In the genomic region with DNA sequence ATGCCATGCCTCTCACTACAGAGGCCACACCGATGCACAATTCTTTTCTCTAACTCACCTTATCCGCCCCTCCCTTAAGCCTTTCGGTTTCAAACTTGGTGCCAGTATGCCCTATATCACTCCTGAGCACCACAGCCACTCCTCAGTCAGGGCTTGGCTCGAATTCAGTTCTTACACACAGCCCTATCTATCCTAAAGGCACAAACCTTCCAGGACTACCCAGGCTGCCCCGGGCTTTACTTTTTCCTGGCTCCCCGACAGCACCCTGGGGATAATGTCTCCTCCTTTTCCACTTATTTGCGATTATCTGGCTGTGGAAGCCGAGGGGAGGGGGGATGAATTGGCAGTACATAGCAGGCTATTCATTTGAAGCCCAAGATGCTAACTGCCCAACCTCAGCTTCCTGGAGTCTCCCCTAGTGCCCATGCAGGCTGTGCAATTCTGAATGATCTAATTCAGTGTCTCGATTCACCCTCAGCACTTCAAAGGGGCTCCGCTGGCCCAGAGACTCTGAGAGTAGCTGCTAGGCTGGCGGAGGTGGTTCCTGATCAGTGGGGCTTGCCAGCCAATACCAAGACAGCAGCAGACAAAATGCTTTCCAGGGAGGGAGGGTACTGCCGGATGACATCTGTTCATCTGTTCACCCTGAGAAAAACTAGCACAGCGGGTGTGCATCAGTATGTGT, we compare ENCODE assay signal across 8 mouse cellular contexts. TPM values are rescaled to one million over a fixed set of nuclear protein-coding genes. Genes with fewer than 3 reads are reported as not detected.
DNase-seq lines count a peak whose midpoint lies in the region; ATAC-seq lines count a peak whose summit lies in the region.

No protein-coding gene starts in this region.

- H3K9me3 ChIP-seq in neural tube, embryonic 15.5 days (replicated peaks) = no peaks in the 10 kb centered on the region
- no peaks in the 10 kb centered on the region for H3K9me3 ChIP-seq in kidney, embryonic 16.5 days (ENCODE audit: low read length)

- H3K27ac ChIP-seq in neural tube, embryonic 15.5 days (replicated peaks) = peak overlapping the region; percentile 75
- H3K27ac ChIP-seq in kidney, embryonic 16.5 days (ENCODE audit: low read length) = no peak overlapping the region

- intact Hi-C loops in left cerebral cortex, postnatal 4 days (cut with DNase I) = no loop called here

- 19% methylated on average over 13 of the region's 13 CpGs for WGBS in neural tube, embryonic 15.5 days
- WGBS in kidney, embryonic 16.5 days = 34% methylated on average over 13 of the region's 13 CpGs

- DNase-seq in cerebellum, postnatal 10 days = peak; percentile 81 to 84
- DNase-seq in cerebellum, adult 11-12 months = no peak
- DNase-seq in spleen, postnatal 10 days (ENCODE audit: low spot score in 2 of 2) = peak; percentile 46 to 47
- DNase-seq in spleen, adult 18-20 months = no peak
- peak; percentile 83 for DNase-seq in left cerebral cortex, postnatal 4 days
- DNase-seq in urinary bladder, postnatal 14 days (ENCODE audit: low spot score) = no peak

- no peaks in the 10 kb centered on the region for H3K27me3 ChIP-seq in neural tube, embryonic 15.5 days (replicated peaks)
- no peaks in the 10 kb centered on the region for H3K27me3 ChIP-seq in kidney, embryonic 16.5 days (ENCODE audit: insufficient read depth, low read length)

- H3K9ac ChIP-seq in neural tube, embryonic 15.5 days (replicated peaks) = peak overlapping the region; percentile 28; the same call in 1 of the 2 replicates
- no peak overlapping the region for H3K9ac ChIP-seq in kidney, embryonic 16.5 days (replicated peaks; ENCODE audit: low read length)

- peak overlapping the region; percentile 37 for H3K4me2 ChIP-seq in neural tube, embryonic 15.5 days
- H3K4me2 ChIP-seq in kidney, embryonic 16.5 days (replicated peaks; ENCODE audit: low read depth, low read length) = no peak overlapping the region

- ATAC-seq in neural tube, embryonic 15.5 days (ENCODE audit: low FRiP score) = peak; percentile 74
- ATAC-seq in kidney, embryonic 16.5 days (ENCODE audit: low FRiP score, low TSS enrichment) = no peak

- H3K4me3 ChIP-seq in neural tube, embryonic 15.5 days (replicated peaks) = no peak overlapping the region
- H3K4me3 ChIP-seq in kidney, embryonic 16.5 days (ENCODE audit: low read length) = no peak overlapping the region

- no peaks in the 10 kb centered on the region for H3K36me3 ChIP-seq in neural tube, embryonic 15.5 days
- no peaks in the 10 kb centered on the region for H3K36me3 ChIP-seq in kidney, embryonic 16.5 days (ENCODE audit: insufficient read depth, low read length)

- H3K4me1 ChIP-seq in neural tube, embryonic 15.5 days = peaks cover 28% of the 10 kb centered on the region
- peaks cover 9% of the 10 kb centered on the region for H3K4me1 ChIP-seq in kidney, embryonic 16.5 days (ENCODE audit: insufficient read depth, low read length)

RNA-seq across cellular contexts. Expression of a gene that starts 5.0 kb away (rescaled TPM):
- 100 to 1,000 TPM; 103 to 120 TPM for total RNA-seq in left cerebral cortex, postnatal 4 days (2021)
- polyA plus RNA-seq in neural tube, embryonic 15.5 days (2015; fragmentation: Nextera tagmentation; extraction: Ambion mirVana) = 157 and 178 TPM in 2 replicates
- polyA plus RNA-seq in kidney, embryonic 16.5 days (2015; fragmentation: Nextera tagmentation; extraction: Ambion mirVana) = 242 and 253 TPM in 2 replicates

RNA-seq across cellular contexts. Expression of a gene that starts 23.1 kb away (rescaled TPM):
- total RNA-seq in left cerebral cortex, postnatal 4 days (2021) = 10 to 100 TPM; 41.1 to 45.2 TPM
- polyA plus RNA-seq in neural tube, embryonic 15.5 days (2015; fragmentation: Nextera tagmentation; extraction: Ambion mirVana) = 82.1 and 114 TPM in 2 replicates
- polyA plus RNA-seq in kidney, embryonic 16.5 days (2015; fragmentation: Nextera tagmentation; extraction: Ambion mirVana) = 211 and 212 TPM in 2 replicates

RNA-seq across cellular contexts. Expression of a gene that starts 44.6 kb away (rescaled TPM):
- under 1 TPM; 0.12 to 0.16 TPM for total RNA-seq in left cerebral cortex, postnatal 4 days (2021)
- polyA plus RNA-seq in neural tube, embryonic 15.5 days (2015; fragmentation: Nextera tagmentation; extraction: Ambion mirVana) = 0.10 and 0.50 TPM in 2 replicates
- 1.0 and 1.1 TPM in 2 replicates for polyA plus RNA-seq in kidney, embryonic 16.5 days (2015; fragmentation: Nextera tagmentation; extraction: Ambion mirVana)

Comparison
In these comparisons a context has a peak if more than half of its experiments do, and no peak if none do; other contexts are left out.
1. DNase-seq: peak in cerebellum, postnatal 10 days (2 of 2), spleen, postnatal 10 days (2 of 2) and left cerebral cortex, postnatal 4 days (single experiment); none in cerebellum, adult 11-12 months (single experiment), spleen, adult 18-20 months (0 of 2) and urinary bladder, postnatal 14 days (single experiment).